16 mouse cellular contexts compared by ENCODE assay signal in the genomic region with DNA sequence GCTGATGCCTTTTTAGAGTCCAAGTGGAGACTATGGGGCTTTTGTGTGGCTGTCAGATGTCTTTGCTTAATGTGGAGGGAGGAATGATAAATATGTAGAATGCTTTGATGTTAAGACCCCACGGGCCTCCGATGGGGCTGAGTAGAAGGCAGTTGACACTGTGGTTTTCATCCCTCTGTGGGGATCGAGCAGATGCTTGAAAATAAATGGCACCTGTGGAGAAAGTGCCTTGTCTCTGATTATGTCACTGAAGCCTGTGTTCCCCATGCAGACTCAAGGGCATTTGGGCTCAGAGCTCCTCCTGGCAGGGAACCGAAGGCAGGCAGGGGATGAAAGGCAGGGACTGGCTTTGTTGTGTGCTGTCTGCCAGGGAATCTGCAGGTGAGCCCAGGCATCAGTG.
"Had no signal": no experiment of that assay in that cellular context is flagged by ENCODE, and none has a peak within 500 bp of the region (broad histone marks: within the 10 kb centered on the region; RNA-seq: fewer than 3 reads in every experiment).

No protein-coding gene starts in this region.

- H3K9me3 ChIP-seq: limb, embryonic 15.5 days; liver, embryonic 13.5 days; lung, embryonic 15.5 days; megakaryocyte, embryonic 14.5 days; neural tube, embryonic 15.5 days had no signal

- H3K4me3 ChIP-seq: limb, embryonic 15.5 days; liver, embryonic 13.5 days; lung, embryonic 15.5 days; megakaryocyte, embryonic 14.5 days; myocyte; neural tube, embryonic 15.5 days had no signal

- H3K9ac ChIP-seq: limb, embryonic 15.5 days; liver, embryonic 13.5 days; liver, postnatal 0 days; lung, embryonic 15.5 days; neural tube, embryonic 15.5 days had no signal

- H3K36me3 ChIP-seq: limb, embryonic 15.5 days; liver, embryonic 13.5 days; lung, embryonic 15.5 days; neural tube, embryonic 15.5 days had no signal

- ATAC-seq: liver, postnatal 0 days had no signal

- H3K4me2 ChIP-seq: limb, embryonic 15.5 days; liver, embryonic 13.5 days; lung, embryonic 15.5 days; neural tube, embryonic 15.5 days had no signal

- H3K27me3 ChIP-seq: limb, embryonic 15.5 days; liver, embryonic 13.5 days; lung, embryonic 15.5 days had no signal

- H3K27ac ChIP-seq: limb, embryonic 15.5 days; liver, embryonic 13.5 days; lung, embryonic 15.5 days; macrophage; neural tube, embryonic 15.5 days had no signal

- DNase-seq: kidney, adult 8-10 months; kidney, postnatal 36 days; layer of hippocampus, adult 9-11 months; layer of hippocampus, postnatal 36 days; liver, embryonic 13.5 days; liver, postnatal 0 days; lung, postnatal 14 days; right cerebral cortex, adult 18-20 months; right cerebral cortex, postnatal 25 days; thymus, postnatal 4 days had no signal

- H3K4me1 ChIP-seq: liver, embryonic 13.5 days; megakaryocyte, embryonic 14.5 days had no signal
